Mouse (Mus musculus): ENCODE results near the gene Nxn.

- no peak for TF ChIP-seq CTCF (IDR thresholded peaks at IDR 0.05; ENCODE audit: low read depth, low read length)
- TF ChIP-seq POLR2A (IDR thresholded peaks at IDR 0.05; ENCODE audit: insufficient read depth, low read length): no peak
Observed at GRCm38 (mm10) chr11:76379921-76380544, 18.9 kb downstream of the Nxn start.

Data from ES-Bruce4 (cell line).